Mouse (Mus musculus): ENCODE results near the gene Pmepa1.

DNA sequence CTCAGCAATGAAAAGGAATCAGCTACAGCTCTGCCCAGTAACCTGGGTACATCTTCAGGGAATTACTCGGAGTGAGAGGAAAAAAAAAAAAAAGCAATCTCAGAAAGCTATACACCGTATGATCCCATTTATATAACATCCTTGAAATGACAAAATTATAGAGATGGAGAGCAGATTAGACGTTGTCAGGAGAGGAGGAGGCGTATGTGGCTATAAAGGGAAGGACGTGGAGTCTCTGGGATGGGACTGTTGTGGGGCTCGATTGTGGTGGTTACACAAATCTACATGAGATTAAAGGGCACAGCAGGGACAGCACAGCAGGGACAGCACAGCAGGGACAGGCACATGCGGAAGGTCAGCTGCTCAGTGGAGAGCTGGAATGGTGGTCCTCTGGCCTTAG, 27.5 kb downstream of the Pmepa1 start:
- no peak for TF ChIP-seq CTCF (IDR thresholded peaks at IDR 0.05)
- TF ChIP-seq EP300 (IDR thresholded peaks at IDR 0.05): no peak

All from lung, postnatal 0 days (tissue).